Mouse (Mus musculus) C2C12 (cell line): ENCODE results near the gene Nol3.

ENCODE experiments used
- CEBPB ChIP-seq: IDR thresholded peaks from one replicate; pipeline ENCODE4 v1.6.1; 2011; ENCODE audit warnings: low read depth, mild to moderate bottlenecking, control low read depth, moderate library complexity
- CTCF ChIP-seq: IDR thresholded peaks from one replicate; pipeline ENCODE4 v1.5.1; 2011; ENCODE audit not compliant: control insufficient read depth, insufficient read depth, insufficient read length
- FOSL1 ChIP-seq: IDR thresholded peaks from one replicate; pipeline ENCODE4 v1.8.0; 2011; ENCODE audit warnings: mild to moderate bottlenecking, low read length; ENCODE audit not compliant: poor library complexity, insufficient read depth, severe bottlenecking
- MAX ChIP-seq: IDR thresholded peaks from one replicate; pipeline ENCODE4 v1.6.1; 2011; ENCODE audit warnings: mild to moderate bottlenecking, control low read depth
- MYOD1 ChIP-seq: IDR thresholded peaks from one replicate; pipeline ENCODE4 v1.6.1; 2011; ENCODE audit warnings: low read depth; ENCODE audit not compliant: control insufficient read depth, insufficient read length
- MYOG ChIP-seq: IDR thresholded peaks from one replicate; pipeline ENCODE4 v1.6.1; 2011; ENCODE audit not compliant: control insufficient read depth, insufficient read length; ENCODE audit errors: extremely low read depth
- USF1 ChIP-seq: IDR thresholded peaks from one replicate; pipeline ENCODE4 v1.6.1; 2011; ENCODE audit warnings: low read depth, mild to moderate bottlenecking, control low read depth, moderate library complexity

- no peak for TF ChIP-seq CTCF
- no peak for TF ChIP-seq MAX
- TF ChIP-seq USF1, result no peak
- no peak for TF ChIP-seq CEBPB
- no peak for TF ChIP-seq MYOD1
- no peak for TF ChIP-seq MYOG
- TF ChIP-seq FOSL1, result no peak
These were observed 553 bp upstream of the Nol3 start for GRCm38 (mm10) chr8:105275387-105275786.
